Mouse (Mus musculus) brain, embryonic 14.5 days (tissue): ENCODE data around the gene H2-Ab1.

Experiments used
- CTCF ChIP-seq: fragments of 200-500 bp; IDR thresholded peaks from 2 replicates; pipeline ENCODE4 v1.5.1; 2012; ENCODE audit warnings: inconsistent platforms, mild to moderate bottlenecking, moderate library complexity, borderline replicate concordance; ENCODE audit not compliant: insufficient read depth, insufficient read length; ENCODE audit errors: extremely low read depth
- POLR2A ChIP-seq: fragments of 200-500 bp; IDR thresholded peaks from 2 replicates; pipeline ENCODE4 v1.6.1; 2012; ENCODE audit warnings: mild to moderate bottlenecking, inconsistent platforms, borderline replicate concordance; ENCODE audit not compliant: poor library complexity, insufficient read depth, insufficient read length, severe bottlenecking; ENCODE audit errors: extremely low read depth

- TF ChIP-seq CTCF (no peak), POLR2A (no peak)
Observed at GRCm38 (mm10) chr17:34269817-34270216, 12.3 kb downstream of the H2-Ab1 start.
